Mouse (Mus musculus): ENCODE measurements around the gene Tnfrsf21.

Gene Tnfrsf21

GRCm38 (mm10) chr17:43024531-43024930 lies 8.2 kb downstream of the Tnfrsf21 start:
- DNase-seq (ENCODE audit: low read depth in 2 of 2, low spot score in 2 of 2) = no peak

DNA sequence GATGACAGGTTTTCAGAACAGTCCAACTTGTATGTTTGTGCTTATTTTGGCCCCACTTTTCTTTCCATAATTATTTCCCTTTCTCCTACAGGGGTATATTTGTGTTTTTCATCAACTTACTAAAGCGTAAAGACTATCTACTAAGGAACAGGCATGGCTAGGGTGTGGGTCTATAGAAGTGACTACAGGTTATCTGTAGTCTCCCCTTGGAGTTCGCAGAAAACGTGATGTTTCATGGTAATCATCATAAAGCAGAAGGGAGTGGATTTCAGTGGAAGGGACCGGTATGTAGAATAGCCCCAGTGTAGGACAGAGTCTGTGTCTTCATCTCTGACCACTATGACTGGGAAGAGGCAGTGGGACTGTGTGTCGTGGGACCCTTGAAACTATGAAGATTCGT lies 8.7 kb downstream of the Tnfrsf21 start:
- no peak for DNase-seq (ENCODE audit: low read depth in 2 of 2, low spot score in 2 of 2)

DNA sequence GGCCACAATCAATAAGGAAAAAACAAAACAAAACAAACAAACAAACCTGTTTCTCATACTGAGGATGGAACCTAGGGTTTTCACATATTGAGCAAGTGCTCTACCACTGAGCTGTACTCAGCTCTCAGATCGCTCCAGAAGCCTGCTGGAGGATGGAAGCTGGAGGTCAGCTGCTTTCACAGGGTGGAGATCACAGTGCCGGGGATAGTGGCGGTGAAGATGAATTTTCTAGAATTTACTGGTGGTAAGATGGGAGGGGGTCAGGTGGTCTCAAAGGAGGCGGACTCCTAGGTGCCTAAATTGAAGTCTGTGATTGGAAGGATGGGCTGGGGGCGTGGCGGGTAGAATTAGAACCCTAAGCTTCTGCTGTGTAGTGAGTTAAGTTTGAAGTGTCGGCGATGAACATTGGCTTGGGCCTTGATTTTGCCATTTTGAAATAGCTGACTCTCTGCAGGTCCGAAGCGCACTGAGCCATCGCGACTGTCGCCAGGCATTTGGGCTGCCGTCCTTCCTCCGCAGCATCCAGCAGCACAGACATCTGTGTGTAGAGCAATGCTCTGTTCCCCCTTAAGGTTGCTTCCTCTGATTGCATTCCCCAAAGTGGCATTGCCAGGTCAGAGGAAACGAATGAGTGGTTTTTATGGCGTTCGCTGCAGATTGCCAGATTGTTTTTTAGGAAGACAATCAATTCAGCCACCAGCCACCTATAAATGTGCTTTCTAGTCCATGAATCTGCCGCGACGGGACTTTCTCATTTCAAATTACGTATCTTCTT lies 9.7 kb downstream of the Tnfrsf21 start:
- no peak for DNase-seq (ENCODE audit: low read depth in 2 of 2, low spot score in 2 of 2)

GRCm38 (mm10) chr17:43026708-43027107 lies 10.4 kb downstream of the Tnfrsf21 start:
- no peak for DNase-seq (ENCODE audit: low read depth in 2 of 2, low spot score in 2 of 2)

DNA sequence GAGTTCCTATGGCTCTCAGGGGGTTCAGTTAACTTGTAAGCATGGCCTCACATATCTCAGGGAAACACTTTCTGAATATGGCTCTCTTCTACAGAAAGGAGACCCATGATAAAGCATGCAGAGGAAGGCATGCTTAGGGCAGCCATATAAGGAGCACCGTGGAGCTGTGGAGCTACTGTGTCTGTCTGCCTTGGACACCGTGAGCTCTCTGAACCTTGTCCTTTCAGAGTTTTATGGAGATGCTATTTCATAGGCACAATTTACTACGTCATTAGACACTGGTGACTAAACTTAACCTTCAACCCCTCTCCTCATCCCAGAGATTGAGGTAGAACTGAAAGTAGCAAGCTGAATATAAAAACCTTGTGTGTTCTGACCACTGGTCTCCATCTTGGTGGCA lies 13.2 kb downstream of the Tnfrsf21 start:
- DNase-seq (ENCODE audit: low read depth in 2 of 2, low spot score in 2 of 2) = no peak

GRCm38 (mm10) chr17:43030290-43030689 lies 13.9 kb downstream of the Tnfrsf21 start:
- no peak for DNase-seq (ENCODE audit: low read depth in 2 of 2, low spot score in 2 of 2)

DNA sequence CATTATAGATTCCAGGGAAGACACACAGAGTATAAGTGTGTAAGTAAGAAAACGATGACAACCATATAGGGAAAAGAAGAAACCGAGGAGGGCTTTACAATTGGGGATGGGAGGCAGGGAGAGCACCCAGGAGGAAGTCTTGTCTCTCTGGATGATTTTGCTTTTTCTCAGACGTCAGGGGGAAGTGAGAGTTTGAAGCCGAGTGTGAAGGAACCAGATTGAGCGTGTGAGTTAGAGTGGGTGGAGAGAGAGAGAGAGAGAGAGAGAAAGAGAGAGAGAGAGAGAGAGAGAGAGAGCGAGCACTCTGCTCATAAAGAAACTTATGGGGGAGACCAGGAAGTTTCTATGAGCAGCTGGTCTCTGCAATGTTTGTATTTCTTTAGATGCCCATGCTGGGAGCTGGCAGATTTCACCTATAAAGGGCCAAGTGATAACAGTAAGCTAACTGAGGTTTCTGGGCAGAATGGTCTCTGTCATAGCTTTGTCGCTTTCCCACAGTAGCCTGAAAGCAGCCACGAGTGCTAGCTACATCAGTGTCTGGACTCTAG lies 16.2 kb downstream of the Tnfrsf21 start:
- DNase-seq (ENCODE audit: low read depth in 2 of 2, low spot score in 2 of 2) = no peak

DNA sequence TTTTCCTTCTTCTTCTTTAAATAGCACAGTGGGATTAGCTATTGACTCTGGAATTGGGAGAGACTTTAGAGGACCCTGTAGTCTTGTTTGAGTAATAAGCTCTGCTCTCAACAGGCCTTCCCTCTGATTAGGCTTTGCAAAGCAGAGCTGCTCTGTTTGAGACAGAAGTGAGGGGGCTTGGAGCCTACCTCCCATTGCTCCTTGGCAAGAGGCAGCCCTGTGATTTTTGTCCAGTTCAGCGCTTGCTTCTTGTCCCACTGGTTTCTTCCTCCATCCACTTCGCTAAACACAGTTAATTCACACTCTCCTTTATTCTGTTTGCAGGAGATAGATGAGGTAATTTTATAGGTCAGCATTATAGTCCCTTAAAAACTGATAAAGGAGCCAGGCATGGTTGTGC lies 19.0 kb downstream of the Tnfrsf21 start:
- no peak for DNase-seq (ENCODE audit: low read depth in 2 of 2, low spot score in 2 of 2)

DNA sequence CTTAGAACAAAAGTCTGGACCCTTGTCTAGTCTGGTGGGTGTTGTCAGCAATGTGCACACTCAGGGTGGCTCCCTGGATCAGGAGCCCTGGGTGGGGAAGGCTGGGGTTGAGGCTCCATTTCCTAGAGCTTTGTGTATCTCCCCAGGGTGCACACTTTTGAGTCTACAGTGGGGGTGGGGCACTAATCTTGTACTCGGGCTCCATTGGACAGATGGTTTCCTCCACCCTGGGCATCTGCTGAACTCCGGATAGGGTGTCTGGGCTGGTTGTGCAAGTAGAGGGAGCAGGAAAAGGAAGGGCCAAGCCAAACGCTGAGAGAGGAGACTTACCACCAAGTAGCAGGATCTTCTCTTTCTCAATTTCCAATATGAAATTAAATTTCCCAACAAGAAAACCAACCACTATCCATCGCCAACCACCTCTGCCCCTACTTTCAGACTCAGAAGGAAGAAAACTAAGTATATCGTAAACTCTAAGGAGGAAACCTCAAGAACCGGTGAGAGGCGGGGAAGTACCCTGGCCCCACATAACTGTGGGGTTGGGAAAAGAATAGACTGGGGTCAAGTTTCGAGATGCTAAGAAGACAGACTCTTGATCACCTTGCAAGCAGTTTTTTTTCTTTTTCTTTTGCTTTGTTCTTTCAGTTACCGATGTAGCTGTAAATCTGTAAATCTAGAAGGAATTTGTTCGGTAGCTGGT lies 19.9 kb downstream of the Tnfrsf21 start:
- no peak for DNase-seq (ENCODE audit: low read depth in 2 of 2, low spot score in 2 of 2)

- no peak for DNase-seq (ENCODE audit: low read depth in 2 of 2, low spot score in 2 of 2)
These were observed 24.2 kb downstream of the Tnfrsf21 start for GRCm38 (mm10) chr17:43040571-43040970.

GRCm38 (mm10) chr17:43050619-43051018 lies 34.3 kb downstream of the Tnfrsf21 start:
- DNase-seq (ENCODE audit: low read depth in 2 of 2, low spot score in 2 of 2) = no peak

GRCm38 (mm10) chr17:43052791-43053190 lies 36.4 kb downstream of the Tnfrsf21 start:
- no peak for DNase-seq (ENCODE audit: low read depth in 2 of 2, low spot score in 2 of 2)

GRCm38 (mm10) chr17:43053943-43054342 lies 37.6 kb downstream of the Tnfrsf21 start:
- no peak for DNase-seq (ENCODE audit: low read depth in 2 of 2, low spot score in 2 of 2)

GRCm38 (mm10) chr17:43058277-43059025 lies 42.1 kb downstream of the Tnfrsf21 start:
- no peak for DNase-seq (ENCODE audit: low read depth in 2 of 2, low spot score in 2 of 2)

- DNase-seq (ENCODE audit: low read depth in 2 of 2, low spot score in 2 of 2) = no peak
These were observed 48.4 kb downstream of the Tnfrsf21 start for GRCm38 (mm10) chr17:43064705-43065104.

- no peak for DNase-seq (ENCODE audit: low read depth in 2 of 2, low spot score in 2 of 2)
These were observed 52.6 kb downstream of the Tnfrsf21 start for GRCm38 (mm10) chr17:43068846-43069553.

GRCm38 (mm10) chr17:43070946-43071345 lies 54.6 kb downstream of the Tnfrsf21 start:
- no peak for DNase-seq (ENCODE audit: low read depth in 2 of 2, low spot score in 2 of 2)

- DNase-seq (ENCODE audit: low read depth in 2 of 2, low spot score in 2 of 2) = no peak
These were observed 55.9 kb downstream of the Tnfrsf21 start for GRCm38 (mm10) chr17:43072142-43072786.

DNA sequence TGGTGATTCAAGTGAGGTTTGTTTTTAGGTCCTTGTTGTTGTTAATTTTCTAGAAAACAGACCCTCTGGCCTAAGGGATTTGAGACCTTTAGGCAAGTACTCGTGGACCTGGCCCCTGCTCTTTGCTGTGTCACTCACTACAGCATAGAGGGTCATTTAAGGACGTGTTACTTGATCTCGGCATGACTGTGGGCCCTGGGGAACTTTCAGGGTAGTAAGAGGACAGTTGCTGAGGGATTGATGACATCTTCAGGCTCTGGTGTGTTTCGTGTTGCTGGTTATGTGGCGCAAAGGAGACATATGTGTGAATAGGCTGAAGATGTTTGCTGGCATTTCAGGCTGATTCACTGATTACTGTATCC lies 56.4 kb downstream of the Tnfrsf21 start:
- DNase-seq (ENCODE audit: low read depth in 2 of 2, low spot score in 2 of 2) = no peak

GRCm38 (mm10) chr17:43074391-43074790 lies 58.0 kb downstream of the Tnfrsf21 start:
- no peak for DNase-seq (ENCODE audit: low read depth in 2 of 2, low spot score in 2 of 2)

DNA sequence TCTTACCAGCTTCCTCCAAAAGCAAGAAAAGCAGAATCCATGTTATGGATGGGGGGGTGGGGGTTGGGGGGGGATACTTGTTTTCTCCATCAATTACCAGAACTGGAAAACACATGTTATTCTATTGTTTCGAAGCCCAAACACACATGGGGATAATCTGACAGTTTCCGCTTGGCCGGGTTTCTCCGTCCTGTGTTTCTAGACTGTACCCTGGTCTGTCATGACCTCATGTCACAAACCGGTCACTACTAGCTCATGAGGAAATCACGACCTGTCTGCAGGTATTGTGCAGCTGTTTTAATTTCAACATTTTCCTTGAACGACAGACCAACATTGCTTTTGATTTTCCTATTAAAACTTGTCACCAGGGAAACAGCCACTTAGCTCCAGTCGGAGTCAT lies 58.7 kb downstream of the Tnfrsf21 start:
- DNase-seq (ENCODE audit: low read depth in 2 of 2, low spot score in 2 of 2) = no peak
